Mouse (Mus musculus) CH12.LX (cell line): Measurements from ENCODE around the gene Rnf182.

ENCODE experiments used
- CTCF ChIP-seq, 2 experiments: IDR thresholded peaks in 1 of 2; conservative IDR thresholded peaks in 1 of 2; 2 replicates each; pipeline ENCODE4 v1.5.1; 2011 to 2012; ENCODE audit warnings: low read depth in 2 of 2, low read length in 2 of 2, improper control_type of control experiment in 1 of 2, inconsistent platforms in 1 of 2, mild to moderate bottlenecking in 1 of 2, moderate library complexity in 1 of 2
- EP300 ChIP-seq: IDR thresholded peaks from 2 replicates; pipeline ENCODE4 v1.6.1; 2011; ENCODE audit warnings: low read length, improper control_type of control experiment
- MAFK ChIP-seq: IDR thresholded peaks from 2 replicates; pipeline ENCODE4 v1.6.1; 2011; ENCODE audit warnings: low read length, improper control_type of control experiment; ENCODE audit not compliant: insufficient replicate concordance
- POLR2A ChIP-seq: IDR thresholded peaks from 2 replicates; pipeline ENCODE4 v1.6.1; 2011; ENCODE audit warnings: low read depth, mild to moderate bottlenecking, improper control_type of control experiment, low read length
- TBP ChIP-seq: conservative IDR thresholded peaks from 2 replicates; pipeline ENCODE4 v1.6.1; 2011; ENCODE audit warnings: low read depth, low read length, improper control_type of control experiment

- TF ChIP-seq POLR2A: no peak
- no peak for TF ChIP-seq MAFK
- TF ChIP-seq TBP: no peak
- no peak for TF ChIP-seq CTCF (conservative IDR thresholded peaks at IDR 0.05 in 1 of 2, IDR thresholded peaks at IDR 0.05 in 1 of 2; ENCODE audit: low read depth in 2 of 2, low read length in 2 of 2)
- TF ChIP-seq EP300: no peak
Measured at GRCm38 (mm10) chr13:43585335-43585734, 30.2 kb upstream of the Rnf182 start.
